Mouse (Mus musculus): ENCODE data around the gene Fgfr1op. TPM values are rescaled to one million over a fixed set of nuclear protein-coding genes. Genes with fewer than 3 reads are reported as not detected.

Gene Fgfr1op
- polyA plus RNA-seq, 1 experiment = 28.1 TPM

- Histone ChIP-seq H3K4me3 (ENCODE audit: insufficient read depth, low read length) (no peak overlapping the region), H3K27ac (ENCODE audit: insufficient read depth, low read length) (no peak overlapping the region), H3K4me1 (ENCODE audit: control insufficient read depth, insufficient read depth, low read length) (no peaks in the 10 kb centered on the region)
- TF ChIP-seq POLR2A (IDR thresholded peaks at IDR 0.05; ENCODE audit: low read depth, low read length) = no peak
- TF ChIP-seq CTCF (IDR thresholded peaks at IDR 0.05; ENCODE audit: borderline replicate concordance, insufficient read depth, low read length) = no peak
Measured at GRCm38 (mm10) chr17:8232089-8232488, 66.8 kb downstream of the Fgfr1op start.

GRCm38 (mm10) chr17:8233618-8234214 is 68.4 kb downstream of the Fgfr1op start:
- no peak for TF ChIP-seq CTCF (IDR thresholded peaks at IDR 0.05; ENCODE audit: borderline replicate concordance, insufficient read depth, low read length)
- TF ChIP-seq POLR2A (IDR thresholded peaks at IDR 0.05; ENCODE audit: low read depth, low read length) = no peak
- H3K27ac ChIP-seq (ENCODE audit: insufficient read depth, low read length) = no peak overlapping the region
- H3K4me1 ChIP-seq (ENCODE audit: control insufficient read depth, insufficient read depth, low read length) = no peaks in the 10 kb centered on the region
- no peak overlapping the region for H3K4me3 ChIP-seq (ENCODE audit: insufficient read depth, low read length)

- Histone ChIP-seq H3K4me1 (ENCODE audit: control insufficient read depth, insufficient read depth, low read length) (no peaks in the 10 kb centered on the region), H3K4me3 (ENCODE audit: insufficient read depth, low read length) (no peak overlapping the region), H3K27ac (ENCODE audit: insufficient read depth, low read length) (no peak overlapping the region)
- no peak for TF ChIP-seq CTCF (IDR thresholded peaks at IDR 0.05; ENCODE audit: borderline replicate concordance, insufficient read depth, low read length)
- TF ChIP-seq POLR2A (IDR thresholded peaks at IDR 0.05; ENCODE audit: low read depth, low read length) = no peak
Measured at GRCm38 (mm10) chr17:8234537-8234936, 69.2 kb downstream of the Fgfr1op start.

- no peaks in the 10 kb centered on the region for H3K4me1 ChIP-seq (ENCODE audit: control insufficient read depth, insufficient read depth, low read length)
- no peak within 1 kb of the TSS for H3K27ac ChIP-seq (ENCODE audit: insufficient read depth, low read length)
- H3K4me3 ChIP-seq (ENCODE audit: insufficient read depth, low read length) = no peak within 1 kb of the TSS
- TF ChIP-seq CTCF (IDR thresholded peaks at IDR 0.05; ENCODE audit: borderline replicate concordance, insufficient read depth, low read length) (no peak), POLR2A (IDR thresholded peaks at IDR 0.05; ENCODE audit: low read depth, low read length) (no peak)
Measured at GRCm38 (mm10) chr17:8235743-8236142, 70.4 kb downstream of the Fgfr1op start, which contains the start of gene Ccr6. TSS of gene Ccr6 (plus strand) at chr17:8236043.

GRCm38 (mm10) chr17:8238012-8238710 is 72.9 kb downstream of the Fgfr1op start:
- no peak for TF ChIP-seq CTCF (IDR thresholded peaks at IDR 0.05; ENCODE audit: borderline replicate concordance, insufficient read depth, low read length)
- TF ChIP-seq POLR2A (IDR thresholded peaks at IDR 0.05; ENCODE audit: low read depth, low read length) = no peak
- H3K27ac ChIP-seq (ENCODE audit: insufficient read depth, low read length) = no peak overlapping the region
- H3K4me1 ChIP-seq (ENCODE audit: control insufficient read depth, insufficient read depth, low read length) = no peaks in the 10 kb centered on the region
- no peak overlapping the region for H3K4me3 ChIP-seq (ENCODE audit: insufficient read depth, low read length)

- Histone ChIP-seq H3K4me1 (ENCODE audit: control insufficient read depth, insufficient read depth, low read length) (no peaks in the 10 kb centered on the region), H3K4me3 (ENCODE audit: insufficient read depth, low read length) (no peak overlapping the region), H3K27ac (ENCODE audit: insufficient read depth, low read length) (no peak overlapping the region)
- TF ChIP-seq POLR2A (IDR thresholded peaks at IDR 0.05; ENCODE audit: low read depth, low read length) (no peak), CTCF (IDR thresholded peaks at IDR 0.05; ENCODE audit: borderline replicate concordance, insufficient read depth, low read length) (no peak)
Measured at GRCm38 (mm10) chr17:8239561-8239960, 74.3 kb downstream of the Fgfr1op start.

GRCm38 (mm10) chr17:8240517-8240916 is 75.2 kb downstream of the Fgfr1op start:
- no peak overlapping the region for H3K27ac ChIP-seq (ENCODE audit: insufficient read depth, low read length)
- no peak for TF ChIP-seq POLR2A (IDR thresholded peaks at IDR 0.05; ENCODE audit: low read depth, low read length)
- TF ChIP-seq CTCF (IDR thresholded peaks at IDR 0.05; ENCODE audit: borderline replicate concordance, insufficient read depth, low read length) = no peak
- H3K4me3 ChIP-seq (ENCODE audit: insufficient read depth, low read length) = no peak overlapping the region
- H3K4me1 ChIP-seq (ENCODE audit: control insufficient read depth, insufficient read depth, low read length) = no peaks in the 10 kb centered on the region

- Histone ChIP-seq H3K27ac (ENCODE audit: insufficient read depth, low read length) (no peak overlapping the region), H3K4me3 (ENCODE audit: insufficient read depth, low read length) (no peak overlapping the region), H3K4me1 (ENCODE audit: control insufficient read depth, insufficient read depth, low read length) (no peaks in the 10 kb centered on the region)
- no peak for TF ChIP-seq POLR2A (IDR thresholded peaks at IDR 0.05; ENCODE audit: low read depth, low read length)
- no peak for TF ChIP-seq CTCF (IDR thresholded peaks at IDR 0.05; ENCODE audit: borderline replicate concordance, insufficient read depth, low read length)
Measured at GRCm38 (mm10) chr17:8241645-8242044, 76.3 kb downstream of the Fgfr1op start.

- no peak for TF ChIP-seq CTCF (IDR thresholded peaks at IDR 0.05; ENCODE audit: borderline replicate concordance, insufficient read depth, low read length)
- TF ChIP-seq POLR2A (IDR thresholded peaks at IDR 0.05; ENCODE audit: low read depth, low read length) = no peak
- Histone ChIP-seq H3K4me3 (ENCODE audit: insufficient read depth, low read length) (no peak overlapping the region), H3K27ac (ENCODE audit: insufficient read depth, low read length) (no peak overlapping the region), H3K4me1 (ENCODE audit: control insufficient read depth, insufficient read depth, low read length) (no peaks in the 10 kb centered on the region)
Measured at GRCm38 (mm10) chr17:8242186-8242585, 76.9 kb downstream of the Fgfr1op start.

GRCm38 (mm10) chr17:8244124-8244523 is 78.8 kb downstream of the Fgfr1op start:
- no peak overlapping the region for H3K4me3 ChIP-seq (ENCODE audit: insufficient read depth, low read length)
- TF ChIP-seq POLR2A (IDR thresholded peaks at IDR 0.05; ENCODE audit: low read depth, low read length) = no peak
- TF ChIP-seq CTCF (IDR thresholded peaks at IDR 0.05; ENCODE audit: borderline replicate concordance, insufficient read depth, low read length) = no peak
- no peaks in the 10 kb centered on the region for H3K4me1 ChIP-seq (ENCODE audit: control insufficient read depth, insufficient read depth, low read length)
- H3K27ac ChIP-seq (ENCODE audit: insufficient read depth, low read length) = no peak overlapping the region
